Mouse (Mus musculus): ENCODE measurements at regions not wholly inside any gene's neighbourhood (a gene's known extent, or its start where the extent isn't known, plus 50 kb on each side); places are given as distances from the start of the nearest gene placed in this dataset.

DNA sequence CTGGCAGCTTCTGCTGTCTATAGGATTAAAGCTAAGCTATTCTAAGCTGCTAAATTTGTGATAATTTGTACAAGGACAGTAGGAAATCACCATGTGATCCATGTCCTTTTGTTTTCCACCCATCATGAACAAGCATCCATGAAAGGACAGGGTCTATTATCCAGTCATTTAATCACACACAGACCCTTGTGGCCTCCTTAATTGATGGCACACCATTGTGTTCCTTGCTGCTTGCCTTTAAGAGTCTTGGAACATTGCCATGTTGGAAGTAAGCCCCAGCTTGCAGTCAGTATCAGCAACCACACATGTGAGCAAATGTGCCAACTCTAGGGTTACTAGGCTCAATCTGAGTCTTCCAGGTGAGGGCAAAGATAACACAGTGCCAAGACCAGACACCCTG is 608.7 kb downstream of the Hs3st4 start:
- H3K9me3 ChIP-seq (replicated peaks): no peaks in the 10 kb centered on the region
- H3K27me3 ChIP-seq: no peaks in the 10 kb centered on the region
- H3K4me2 ChIP-seq: no peak overlapping the region
- H3K4me1 ChIP-seq (replicated peaks): no peaks in the 10 kb centered on the region
- no peak for ATAC-seq (ENCODE audit: low read depth)
- no peak overlapping the region for H3K27ac ChIP-seq
- DNase-seq: no peak
- H3K9ac ChIP-seq: no peak overlapping the region
- H3K36me3 ChIP-seq: no peaks in the 10 kb centered on the region
- H3K4me3 ChIP-seq (replicated peaks): no peak overlapping the region

DNA sequence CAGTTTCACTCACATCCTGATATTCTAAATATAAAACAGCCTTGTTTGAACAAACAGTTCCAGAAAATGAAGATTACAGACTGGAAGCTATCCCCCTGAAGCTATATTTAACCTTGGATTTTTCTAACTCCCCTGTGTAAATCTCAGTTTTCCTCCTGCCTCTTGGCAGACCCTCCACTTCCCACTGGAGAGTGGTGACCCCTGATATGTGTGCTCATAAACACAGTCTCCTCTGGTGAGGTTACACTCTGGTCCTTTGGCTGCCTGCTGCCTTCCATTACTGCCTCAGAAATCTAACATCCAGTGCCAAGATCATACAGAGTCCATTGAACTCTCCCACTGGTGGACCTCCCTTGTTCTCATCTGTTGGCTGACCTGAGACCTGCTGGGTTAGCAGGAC is 610.8 kb downstream of the Hs3st4 start:
- Histone ChIP-seq H3K4me2 (no peak overlapping the region), H3K4me1 (replicated peaks) (no peaks in the 10 kb centered on the region), H3K4me3 (replicated peaks) (no peak overlapping the region), H3K9ac (no peak overlapping the region), H3K27ac (no peak overlapping the region), H3K36me3 (no peaks in the 10 kb centered on the region), H3K27me3 (no peaks in the 10 kb centered on the region), H3K9me3 (replicated peaks) (no peaks in the 10 kb centered on the region)
- no peak for DNase-seq
- no peak for ATAC-seq (ENCODE audit: low read depth)

- Histone ChIP-seq H3K4me1 (replicated peaks) (no peaks in the 10 kb centered on the region), H3K4me3 (replicated peaks) (no peak overlapping the region), H3K4me2 (no peak overlapping the region), H3K36me3 (no peaks in the 10 kb centered on the region), H3K9ac (no peak overlapping the region), H3K27ac (no peak overlapping the region), H3K9me3 (replicated peaks) (no peaks in the 10 kb centered on the region), H3K27me3 (no peaks in the 10 kb centered on the region)
- ATAC-seq (ENCODE audit: low read depth) (no peak), DNase-seq (no peak)
- 67% methylated on average over 6 of the region's 6 CpGs for WGBS (ENCODE audit: insufficient replicate concordance)
Measured at GRCm38 (mm10) chr7:124600767-124601166, 618.1 kb downstream of the Hs3st4 start.

- Histone ChIP-seq H3K4me1 (replicated peaks) (no peaks in the 10 kb centered on the region), H3K27ac (no peak overlapping the region), H3K27me3 (no peaks in the 10 kb centered on the region), H3K9me3 (replicated peaks) (no peaks in the 10 kb centered on the region), H3K4me2 (no peak overlapping the region), H3K36me3 (no peaks in the 10 kb centered on the region), H3K4me3 (replicated peaks) (no peak overlapping the region), H3K9ac (no peak overlapping the region)
- no peak for DNase-seq
- 62% methylated on average over 2 of the region's 2 CpGs for WGBS (ENCODE audit: insufficient replicate concordance)
- no peak for ATAC-seq (ENCODE audit: low read depth)
Measured at GRCm38 (mm10) chr7:124604581-124604980, 621.9 kb downstream of the Hs3st4 start.

DNA sequence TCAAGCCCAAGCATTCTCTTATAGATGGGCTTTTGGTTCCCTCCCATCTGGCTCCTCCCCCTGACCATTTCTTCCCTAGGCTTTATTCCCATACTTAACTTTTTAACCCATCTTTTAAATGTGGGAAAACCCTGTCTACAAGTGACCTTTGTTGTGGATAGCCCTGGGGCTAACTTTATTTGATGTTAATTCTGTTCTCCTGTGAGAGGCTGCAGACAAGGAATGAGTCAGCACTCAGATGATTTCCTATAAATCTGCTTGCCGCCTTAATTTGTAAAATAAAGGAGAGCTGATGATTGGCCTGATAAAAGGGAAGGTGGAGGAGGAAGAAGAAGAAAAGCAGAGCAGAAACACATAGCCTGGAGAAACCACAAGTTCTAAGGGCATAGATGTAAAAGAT is 623.3 kb downstream of the Hs3st4 start:
- no peak overlapping the region for H3K27ac ChIP-seq
- DNase-seq: no peak
- WGBS (ENCODE audit: insufficient replicate concordance): 46% methylated on average over 1 of the region's 1 CpGs
- no peaks in the 10 kb centered on the region for H3K27me3 ChIP-seq
- no peak for ATAC-seq (ENCODE audit: low read depth)
- no peak overlapping the region for H3K4me3 ChIP-seq (replicated peaks)
- H3K9ac ChIP-seq: no peak overlapping the region
- H3K36me3 ChIP-seq: no peaks in the 10 kb centered on the region
- H3K4me2 ChIP-seq: no peak overlapping the region
- H3K4me1 ChIP-seq (replicated peaks): no peaks in the 10 kb centered on the region
- 0 out of 2 replicates have a peak, but pooled peaks cover under 1% of the 10 kb centered on the region for H3K9me3 ChIP-seq (replicated peaks)

DNA sequence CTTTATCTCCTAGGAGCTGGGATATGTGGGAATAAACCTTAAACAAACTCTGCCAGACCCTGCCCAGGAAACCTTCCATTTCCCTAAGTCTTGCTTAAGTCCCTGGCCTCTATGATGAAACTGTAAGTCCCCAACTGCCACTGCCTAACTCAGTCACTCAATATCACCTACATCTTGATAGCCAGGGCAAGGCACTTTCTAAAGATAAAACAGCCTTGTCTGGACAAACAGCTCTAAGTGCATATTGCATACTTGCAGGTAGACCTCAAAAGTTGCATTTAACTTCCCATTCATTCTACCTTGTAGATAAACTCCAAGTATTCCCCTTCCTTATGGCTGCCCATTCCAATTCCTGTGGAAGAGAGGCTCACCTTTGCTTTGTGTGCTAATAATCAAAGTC is 624.4 kb downstream of the Hs3st4 start:
- DNase-seq: no peak
- 0 out of 2 replicates have a peak, but pooled peaks cover 4% of the 10 kb centered on the region for H3K9me3 ChIP-seq (replicated peaks)
- no peak overlapping the region for H3K4me3 ChIP-seq (replicated peaks)
- H3K4me2 ChIP-seq: no peak overlapping the region
- H3K4me1 ChIP-seq (replicated peaks): no peaks in the 10 kb centered on the region
- no peaks in the 10 kb centered on the region for H3K27me3 ChIP-seq
- H3K27ac ChIP-seq: no peak overlapping the region
- no peak for ATAC-seq (ENCODE audit: low read depth)
- H3K9ac ChIP-seq: no peak overlapping the region
- H3K36me3 ChIP-seq: no peaks in the 10 kb centered on the region

DNA sequence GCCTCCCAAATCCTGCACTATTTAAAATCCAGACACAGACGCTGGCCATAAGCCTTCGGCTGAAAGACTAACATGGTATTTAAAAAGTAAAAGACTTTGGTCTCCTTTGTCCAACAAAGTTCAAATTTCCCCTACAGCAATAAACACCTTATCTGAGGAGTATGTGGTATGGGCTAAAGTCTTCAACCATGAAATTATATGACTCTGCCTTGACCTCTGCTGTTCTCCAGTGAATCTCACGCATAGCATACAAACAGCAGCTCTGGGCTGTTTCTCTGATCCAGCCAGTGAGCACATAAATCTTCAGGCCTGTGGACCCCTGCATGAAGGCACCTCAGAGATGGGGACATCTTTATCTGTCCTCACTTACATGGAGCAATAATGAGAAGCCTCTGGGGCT is 627.8 kb downstream of the Hs3st4 start:
- Histone ChIP-seq H3K9me3 (replicated peaks) (0 out of 2 replicates have a peak, but pooled peaks cover 4% of the 10 kb centered on the region), H3K4me1 (replicated peaks) (no peaks in the 10 kb centered on the region), H3K9ac (no peak overlapping the region), H3K4me3 (replicated peaks) (no peak overlapping the region), H3K27me3 (no peaks in the 10 kb centered on the region), H3K4me2 (no peak overlapping the region), H3K27ac (no peak overlapping the region), H3K36me3 (no peaks in the 10 kb centered on the region)
- WGBS (ENCODE audit: insufficient replicate concordance): 76% methylated on average over 3 of the region's 3 CpGs
- no peak for DNase-seq
- ATAC-seq (ENCODE audit: low read depth): no peak

- H3K27ac ChIP-seq: no peak overlapping the region
- no peaks in the 10 kb centered on the region for H3K9me3 ChIP-seq (replicated peaks)
- no peak overlapping the region for H3K9ac ChIP-seq
- H3K4me3 ChIP-seq (replicated peaks): no peak overlapping the region
- H3K27me3 ChIP-seq: no peaks in the 10 kb centered on the region
- no peak overlapping the region for H3K4me2 ChIP-seq
- no peaks in the 10 kb centered on the region for H3K36me3 ChIP-seq
- ATAC-seq (ENCODE audit: low read depth): no peak
- 56% methylated on average over 6 of the region's 6 CpGs for WGBS (ENCODE audit: insufficient replicate concordance)
- H3K4me1 ChIP-seq (replicated peaks): no peaks in the 10 kb centered on the region
- no peak for DNase-seq
Measured at GRCm38 (mm10) chr7:124647131-124647530, 664.5 kb downstream of the Hs3st4 start.

GRCm38 (mm10) chr7:124667180-124667968 is 684.7 kb downstream of the Hs3st4 start:
- Histone ChIP-seq H3K9me3 (replicated peaks) (no peaks in the 10 kb centered on the region), H3K4me2 (no peak overlapping the region), H3K4me1 (replicated peaks) (no peaks in the 10 kb centered on the region), H3K36me3 (no peaks in the 10 kb centered on the region), H3K27me3 (no peaks in the 10 kb centered on the region), H3K27ac (no peak overlapping the region), H3K9ac (no peak overlapping the region), H3K4me3 (replicated peaks) (no peak overlapping the region)
- no peak for DNase-seq
- ATAC-seq (ENCODE audit: low read depth): no peak
- 33% methylated on average over 12 of the region's 12 CpGs for WGBS (ENCODE audit: insufficient replicate concordance)

GRCm38 (mm10) chr7:124668058-124668457 is 685.4 kb downstream of the Hs3st4 start:
- ATAC-seq (ENCODE audit: low read depth) (no peak), DNase-seq (no peak)
- no peak overlapping the region for H3K4me2 ChIP-seq
- no peaks in the 10 kb centered on the region for H3K4me1 ChIP-seq (replicated peaks)
- 64% methylated on average over 4 of the region's 4 CpGs for WGBS (ENCODE audit: insufficient replicate concordance)
- no peak overlapping the region for H3K27ac ChIP-seq
- no peaks in the 10 kb centered on the region for H3K36me3 ChIP-seq
- H3K9me3 ChIP-seq (replicated peaks): no peaks in the 10 kb centered on the region
- no peak overlapping the region for H3K9ac ChIP-seq
- no peaks in the 10 kb centered on the region for H3K27me3 ChIP-seq
- H3K4me3 ChIP-seq (replicated peaks): no peak overlapping the region

GRCm38 (mm10) chr7:124670477-124670876 is 687.8 kb downstream of the Hs3st4 start:
- Histone ChIP-seq H3K9me3 (replicated peaks) (no peaks in the 10 kb centered on the region), H3K4me2 (no peak overlapping the region), H3K9ac (no peak overlapping the region), H3K4me1 (replicated peaks) (no peaks in the 10 kb centered on the region), H3K27ac (no peak overlapping the region), H3K36me3 (no peaks in the 10 kb centered on the region), H3K27me3 (no peaks in the 10 kb centered on the region), H3K4me3 (replicated peaks) (no peak overlapping the region)
- 49% methylated on average over 4 of the region's 4 CpGs for WGBS (ENCODE audit: insufficient replicate concordance)
- ATAC-seq (ENCODE audit: low read depth) (no peak), DNase-seq (no peak)

DNA sequence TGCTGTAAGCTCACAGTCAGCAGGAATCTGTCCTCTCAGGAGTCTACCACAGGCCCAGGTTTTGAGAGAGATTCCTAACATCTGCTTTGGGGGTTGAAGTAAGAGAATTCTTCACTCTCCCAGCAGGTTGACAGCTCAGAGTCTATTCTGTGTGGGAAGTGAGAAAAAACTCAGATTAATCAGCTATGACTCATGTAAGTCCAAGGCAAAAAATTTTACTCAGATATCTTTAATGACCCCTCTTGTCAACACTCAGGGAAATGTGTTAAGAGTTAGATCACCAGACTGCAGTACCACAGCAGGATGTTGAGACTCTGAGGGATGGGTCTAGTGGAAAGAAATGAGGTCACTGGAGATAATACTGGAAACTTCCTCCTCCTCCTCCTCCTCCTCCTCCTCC is 688.4 kb downstream of the Hs3st4 start:
- no peak overlapping the region for H3K4me3 ChIP-seq (replicated peaks)
- H3K36me3 ChIP-seq: no peaks in the 10 kb centered on the region
- no peak for ATAC-seq (ENCODE audit: low read depth)
- H3K9me3 ChIP-seq (replicated peaks): no peaks in the 10 kb centered on the region
- no peak overlapping the region for H3K9ac ChIP-seq
- DNase-seq: no peak
- H3K27me3 ChIP-seq: no peaks in the 10 kb centered on the region
- H3K4me2 ChIP-seq: no peak overlapping the region
- H3K4me1 ChIP-seq (replicated peaks): no peaks in the 10 kb centered on the region
- H3K27ac ChIP-seq: no peak overlapping the region

Measured in liver, embryonic 13.5 days (tissue).